Mouse (Mus musculus) cortical plate, adult 2 months (tissue): ENCODE measurements around the gene Ulk3.

Experiments
- CTCF ChIP-seq: fragments of 200-500 bp; IDR thresholded peaks from 2 replicates; pipeline ENCODE4 v1.5.1; 2011; ENCODE audit warnings: mild to moderate bottlenecking, control low read depth, low read length; ENCODE audit not compliant: insufficient read depth; ENCODE audit errors: extremely low read depth
- POLR2A ChIP-seq: fragments of 200-500 bp; IDR thresholded peaks from 2 replicates; pipeline ENCODE4 v1.6.1; 2011; ENCODE audit warnings: mild to moderate bottlenecking, low read length, control low read depth; ENCODE audit not compliant: insufficient read depth; ENCODE audit errors: extremely low read depth

- no peak for TF ChIP-seq CTCF
- TF ChIP-seq POLR2A, result no peak
Measured at GRCm38 (mm10) chr9:57644442-57644943, 55.2 kb downstream of the Ulk3 start.
